Mouse (Mus musculus) heart, embryonic 10.5 days (tissue): ENCODE data around the gene Cyp8b1. TPM values are rescaled to one million over a fixed set of nuclear protein-coding genes. Genes with fewer than 3 reads are reported as not detected.
A peak's percentile ranks its signal among the peaks of the same experiment; 100 is the strongest.

Experiments used
- DNase-seq: peaks from one replicate; pipeline ENCODE4 v3.0.0-alpha.2; 2017; ENCODE audit warnings: low spot score
- H3K27ac ChIP-seq: fragments of 300-500 bp; sonication (generic); 2 replicates; pipeline ENCODE4 v1.5.1; 2016; ENCODE audit warnings: mild to moderate bottlenecking
- H3K27me3 ChIP-seq: fragments of 300-500 bp; sonication (generic); 2 replicates; pipeline ENCODE4 v1.6.1; 2016; ENCODE audit warnings: mild to moderate bottlenecking; ENCODE audit not compliant: poor library complexity, insufficient read depth, severe bottlenecking
- H3K36me3 ChIP-seq: fragments of 300-500 bp; sonication (generic); 2 replicates; pipeline ENCODE4 v1.6.1; 2016; ENCODE audit warnings: mild to moderate bottlenecking, moderate library complexity
- H3K4me1 ChIP-seq: fragments of 300-500 bp; sonication (generic); 2 replicates; pipeline ENCODE4 v1.6.1; 2016; ENCODE audit warnings: mild to moderate bottlenecking
- H3K4me3 ChIP-seq: fragments of 300-500 bp; sonication (generic); 2 replicates; pipeline ENCODE4 v1.5.1; 2016; ENCODE audit warnings: mild to moderate bottlenecking, moderate library complexity
- H3K9me3 ChIP-seq: fragments of 300-500 bp; sonication (generic); 2 replicates; pipeline ENCODE4 v1.6.1; 2016; ENCODE audit warnings: mild to moderate bottlenecking, moderate library complexity
- WGBS: fragments of 180-500 bp; shearing (Covaris S2); methylation state at CpG from one replicate; pipeline ENCODE4 v1.1.7; 2016; 5-methylcytosine and 5-hydroxymethylcytosine counted together
- polyA plus RNA-seq: library from polyadenylated mRNA; unstranded; fragments of >200 nt; fragmentation: Nextera tagmentation; extraction: Ambion mirVana; gene quantifications from 2 replicates; pipeline ENCODE4 v1.2.1, GENCODE M21; 2016

The Cyp8b1 gene
- polyA plus RNA-seq, 1 experiment from 2014 or later, result not detected

- DNase-seq, result no peak
- Histone ChIP-seq H3K4me3 (no peak overlapping the region), H3K4me1 (no peaks in the 10 kb centered on the region), H3K36me3 (no peaks in the 10 kb centered on the region), H3K27me3 (peaks cover 3% of the 10 kb centered on the region; the same call in 1 of the 2 replicates), H3K9me3 (no peaks in the 10 kb centered on the region), H3K27ac (no peak overlapping the region)
- WGBS, result 82% methylated on average over 2 of the region's 2 CpGs
Measured at GRCm38 (mm10) chr9:121872062-121872683, 43.9 kb downstream of the Cyp8b1 start.

DNA sequence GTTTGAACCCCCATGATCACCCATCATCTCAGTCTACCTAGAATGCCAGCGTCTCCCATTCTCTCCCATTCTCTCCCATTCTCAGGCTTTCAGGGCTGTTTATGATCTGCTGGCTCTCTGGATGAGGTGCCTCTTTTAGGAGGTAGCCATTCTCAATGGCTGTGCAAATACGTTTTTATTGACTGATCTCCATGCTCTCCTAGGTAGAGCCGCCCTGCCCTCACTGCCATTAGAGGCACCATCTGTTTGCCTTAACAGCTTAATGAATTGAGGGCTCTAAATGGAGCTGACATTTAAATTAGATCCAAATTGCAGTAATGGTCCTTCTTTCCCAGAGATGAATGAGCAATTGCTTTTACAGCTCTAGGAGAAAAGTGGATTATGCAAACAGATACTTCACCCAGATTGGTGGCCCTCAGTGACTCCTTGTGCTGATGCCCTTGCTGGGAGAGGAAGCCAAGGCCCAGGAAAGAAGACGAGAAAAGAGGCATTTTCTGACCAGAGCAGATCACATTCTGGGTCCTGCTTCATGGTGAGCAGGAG is 46.1 kb downstream of the Cyp8b1 start:
- Histone ChIP-seq H3K36me3 (no peaks in the 10 kb centered on the region), H3K27me3 (no peaks in the 10 kb centered on the region), H3K9me3 (no peaks in the 10 kb centered on the region), H3K4me3 (no peak overlapping the region), H3K27ac (no peak overlapping the region), H3K4me1 (0 out of 2 replicates have a peak, but pooled peaks cover 6% of the 10 kb centered on the region)
- no peak for DNase-seq
- 57% methylated on average over 4 of the region's 4 CpGs for WGBS

- no peaks in the 10 kb centered on the region for H3K9me3 ChIP-seq
- no peaks in the 10 kb centered on the region for H3K27me3 ChIP-seq
- no peak overlapping the region for H3K27ac ChIP-seq
- H3K4me1 ChIP-seq, result 0 out of 2 replicates have a peak, but pooled peaks cover 6% of the 10 kb centered on the region
- no peak overlapping the region for H3K4me3 ChIP-seq
- WGBS, result 82% methylated on average over 5 of the region's 5 CpGs
- DNase-seq, result peak; percentile 62
- no peaks in the 10 kb centered on the region for H3K36me3 ChIP-seq
Measured at GRCm38 (mm10) chr9:121869432-121869831, 46.7 kb downstream of the Cyp8b1 start.

- DNase-seq, result no peak
- 84% methylated on average over 6 of the region's 6 CpGs for WGBS
Measured at GRCm38 (mm10) chr9:121868236-121868635, 47.9 kb downstream of the Cyp8b1 start.

DNA sequence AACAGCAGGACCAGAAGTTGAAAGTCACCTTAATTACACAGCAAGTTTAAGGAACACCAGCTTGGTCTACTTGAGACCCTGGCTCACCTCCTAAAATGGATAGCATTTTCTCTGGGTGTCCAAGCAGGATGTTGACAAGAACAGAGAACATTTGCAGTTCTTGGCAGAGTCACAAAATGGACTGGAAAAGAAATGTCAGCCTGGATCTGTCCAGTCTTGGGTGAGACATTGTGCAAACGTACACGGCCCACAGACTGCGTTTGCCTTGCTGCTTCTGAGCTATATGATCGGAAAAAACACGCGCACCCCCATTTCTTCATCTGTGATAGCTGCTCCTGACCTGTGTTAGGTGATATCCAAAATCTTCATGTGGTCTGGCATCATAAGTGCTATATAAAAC is 48.5 kb downstream of the Cyp8b1 start:
- peak; percentile 58 for DNase-seq
- Histone ChIP-seq H3K27ac (no peak overlapping the region), H3K36me3 (no peaks in the 10 kb centered on the region), H3K9me3 (no peaks in the 10 kb centered on the region), H3K27me3 (no peaks in the 10 kb centered on the region), H3K4me1 (0 out of 2 replicates have a peak, but pooled peaks cover 6% of the 10 kb centered on the region), H3K4me3 (no peak overlapping the region)
- WGBS, result 91% methylated on average over 6 of the region's 6 CpGs

More at GRCm38 (mm10) chr9:121868236-121868635, 47.9 kb downstream of the Cyp8b1 start:
- Histone ChIP-seq H3K4me3 (no peak overlapping the region), H3K4me1 (0 out of 2 replicates have a peak, but pooled peaks cover 6% of the 10 kb centered on the region), H3K27me3 (no peaks in the 10 kb centered on the region), H3K36me3 (no peaks in the 10 kb centered on the region), H3K27ac (no peak overlapping the region), H3K9me3 (no peaks in the 10 kb centered on the region)

- Histone ChIP-seq H3K4me3 (no peak overlapping the region), H3K27ac (no peak overlapping the region), H3K9me3 (no peaks in the 10 kb centered on the region), H3K36me3 (no peaks in the 10 kb centered on the region), H3K27me3 (no peaks in the 10 kb centered on the region), H3K4me1 (0 out of 2 replicates have a peak, but pooled peaks cover 6% of the 10 kb centered on the region)
- WGBS, result 51% methylated on average over 3 of the region's 3 CpGs
- DNase-seq, result peak; percentile 43
Measured at GRCm38 (mm10) chr9:121865425-121866008, 50.6 kb downstream of the Cyp8b1 start.

GRCm38 (mm10) chr9:121864837-121865236 is 51.3 kb downstream of the Cyp8b1 start:
- Histone ChIP-seq H3K4me3 (no peak overlapping the region), H3K27ac (no peak overlapping the region), H3K36me3 (no peaks in the 10 kb centered on the region), H3K9me3 (no peaks in the 10 kb centered on the region), H3K4me1 (0 out of 2 replicates have a peak, but pooled peaks cover 6% of the 10 kb centered on the region), H3K27me3 (no peaks in the 10 kb centered on the region)
- no peak for DNase-seq
- WGBS, result 68% methylated on average over 4 of the region's 4 CpGs

Other genes starting within 250 kb of the Cyp8b1 start
- 7.0 and 8.8 TPM in 2 replicates for gene Sec22c, start 210.8 kb downstream of the Cyp8b1 start, polyA plus RNA-seq
- gene Ss18l2, start 206.0 kb downstream of the Cyp8b1 start, polyA plus RNA-seq, result 115 and 138 TPM in 2 replicates
- 48.7 and 49.8 TPM in 2 replicates for gene Nktr, start 197.1 kb downstream of the Cyp8b1 start, polyA plus RNA-seq
- 6.3 and 7.2 TPM in 2 replicates for gene Zfp651, start 157.0 kb downstream of the Cyp8b1 start, polyA plus RNA-seq
- gene Klhl40, start 138.7 kb downstream of the Cyp8b1 start, polyA plus RNA-seq, result 0.36 and 0.38 TPM in 2 replicates
- 0.84 and 2.0 TPM in 2 replicates for gene Hhatl, start 123.8 kb downstream of the Cyp8b1 start, polyA plus RNA-seq
- gene Ccdc13, start 76.8 kb downstream of the Cyp8b1 start, polyA plus RNA-seq, result 0.21 and 0.28 TPM in 2 replicates
- gene Higd1a, start 57.9 kb downstream of the Cyp8b1 start, polyA plus RNA-seq, result 254 and 270 TPM in 2 replicates
- gene Ackr2, start 17.9 kb downstream of the Cyp8b1 start, polyA plus RNA-seq, result 0.31 TPM in 1 of 2 replicates, not detected in the other
- 0.42 and 0.72 TPM in 2 replicates for gene Fam198a, start 34.7 kb upstream of the Cyp8b1 start, polyA plus RNA-seq
- 12.9 and 16.2 TPM in 2 replicates for gene Pomgnt2, start 80.8 kb upstream of the Cyp8b1 start, polyA plus RNA-seq
- 39.3 and 54.0 TPM in 2 replicates for gene Snrk, start 201.0 kb upstream of the Cyp8b1 start, polyA plus RNA-seq